Mouse (Mus musculus): Measurements from ENCODE around the gene C1ql4. TPM values are rescaled to one million over a fixed set of nuclear protein-coding genes. Genes with fewer than 3 reads are reported as not detected.

The C1ql4 gene
- total RNA-seq, 2 experiments from 2014 or later: 0.30 TPM; not detected in 1

Small RNAs within 50 kb of the gene (microRNA-seq; reads per million reads assigned to microRNA genes)
- gene Mir6960: 0 to 0.21 reads per million in 2 experiments

Other genes with a start within 250 kb of the C1ql4 start
- 100 to 1,000 TPM in 1 of 2 experiments, 10 to 100 TPM in 1; 81.4 to 101 TPM for gene Kmt2d, start 216.6 kb downstream of the C1ql4 start, total RNA-seq (2021)
- 1 to 10 TPM; 6.8 to 7.0 TPM for gene Rhebl1, start 193.3 kb downstream of the C1ql4 start, total RNA-seq (2021)
- gene Dhh, start 189.3 kb downstream of the C1ql4 start, total RNA-seq (2021): under 1 TPM; 0.12 to 0.15 TPM
- 10 to 100 TPM; 16.4 to 22.6 TPM for gene Lmbr1l, start 169.6 kb downstream of the C1ql4 start, total RNA-seq (2021)
- 100 to 1,000 TPM; 469 to 520 TPM for gene Tuba1b, start 153.3 kb downstream of the C1ql4 start, total RNA-seq (2021)
- not detected for gene Gm49450, start 134.3 kb downstream of the C1ql4 start, total RNA-seq (2021)
- gene Tuba1a, start 134.1 kb downstream of the C1ql4 start, total RNA-seq (2021): 100 to 1,000 TPM; 868 to 949 TPM
- 10 to 100 TPM; 56.8 to 66.3 TPM for gene Tuba1c, start 57.9 kb downstream of the C1ql4 start, total RNA-seq (2021)
- 1 to 10 TPM in 1 of 2 experiments, under 1 TPM in 1; 0.82 to 2.2 TPM for gene Prph, start 32.6 kb downstream of the C1ql4 start, total RNA-seq (2021)
- under 1 TPM; 0.38 to 0.40 TPM for gene Troap, start 13.2 kb downstream of the C1ql4 start, total RNA-seq (2021)
- under 1 TPM in 1 of 2 experiments, not detected in 1; 0.30 TPM for gene Dnajc22, start 5.4 kb upstream of the C1ql4 start, total RNA-seq (2021)
- gene Spats2, start 38.1 kb upstream of the C1ql4 start, total RNA-seq (2021): 10 to 100 TPM; 32.0 to 32.8 TPM
- gene Kcnh3, start 137.0 kb upstream of the C1ql4 start, total RNA-seq (2021): 10 to 100 TPM; 71.6 to 78.9 TPM
- gene Mcrs1, start 164.1 kb upstream of the C1ql4 start, total RNA-seq (2021): 10 to 100 TPM; 63.3 to 71.5 TPM
- 10 to 100 TPM; 96.8 to 98.3 TPM for gene Prpf40b, start 207.3 kb upstream of the C1ql4 start, total RNA-seq (2021)
- 1 to 10 TPM; 1.1 to 1.6 TPM for gene Fam186b, start 208.1 kb upstream of the C1ql4 start, total RNA-seq (2021)

Data from layer of hippocampus, postnatal 36 days (tissue).